Mouse (Mus musculus): ENCODE data around the gene Cntn4. TPM values are rescaled to one million over a fixed set of nuclear protein-coding genes. Genes with fewer than 3 reads are reported as not detected.

Gene Cntn4
- polyA plus RNA-seq, 1 experiment from 2014 or later = 0.99 TPM

GRCm38 (mm10) chr6:105742026-105742425 lies 64.6 kb downstream of the Cntn4 start:
- Histone ChIP-seq H3K27me3 (replicated peaks; ENCODE audit: control insufficient read depth, insufficient read depth, low read length) (no peaks in the 10 kb centered on the region), H3K9me3 (ENCODE audit: control insufficient read depth, low read length) (no peaks in the 10 kb centered on the region), H3K4me2 (no peak overlapping the region), H3K4me3 (ENCODE audit: low read depth, low read length) (no peak overlapping the region), H3K27ac (ENCODE audit: low read depth, low read length) (no peak overlapping the region), H3K4me1 (replicated peaks; ENCODE audit: control insufficient read depth, insufficient read depth, low read length) (no peaks in the 10 kb centered on the region), H3K36me3 (ENCODE audit: control insufficient read depth, insufficient read depth, low read length) (no peaks in the 10 kb centered on the region), H3K9ac (ENCODE audit: low read depth, low read length) (no peak overlapping the region)
- 30% methylated on average over 6 of the region's 6 CpGs for WGBS
- DNase-seq (ENCODE audit: low spot score) = no peak
- ATAC-seq (replicated peaks; ENCODE audit: low FRiP score) = no peak

- ATAC-seq (replicated peaks; ENCODE audit: low FRiP score) = no peak
- H3K4me2 ChIP-seq = no peak overlapping the region
- no peaks in the 10 kb centered on the region for H3K27me3 ChIP-seq (replicated peaks; ENCODE audit: control insufficient read depth, insufficient read depth, low read length)
- H3K9ac ChIP-seq (ENCODE audit: low read depth, low read length) = no peak overlapping the region
- WGBS = 77% methylated on average over 1 of the region's 1 CpGs
- no peak for DNase-seq (ENCODE audit: low spot score)
- H3K9me3 ChIP-seq (ENCODE audit: control insufficient read depth, low read length) = no peaks in the 10 kb centered on the region
- H3K36me3 ChIP-seq (ENCODE audit: control insufficient read depth, insufficient read depth, low read length) = no peaks in the 10 kb centered on the region
- no peak overlapping the region for H3K27ac ChIP-seq (ENCODE audit: low read depth, low read length)
- H3K4me1 ChIP-seq (replicated peaks; ENCODE audit: control insufficient read depth, insufficient read depth, low read length) = no peaks in the 10 kb centered on the region
- H3K4me3 ChIP-seq (ENCODE audit: low read depth, low read length) = no peak overlapping the region
Measured at GRCm38 (mm10) chr6:105780616-105781015, 103.2 kb downstream of the Cntn4 start.

GRCm38 (mm10) chr6:105788462-105788861 lies 111.0 kb downstream of the Cntn4 start:
- no peaks in the 10 kb centered on the region for H3K36me3 ChIP-seq (ENCODE audit: control insufficient read depth, insufficient read depth, low read length)
- WGBS = 93% methylated on average over 2 of the region's 2 CpGs
- DNase-seq (ENCODE audit: low spot score) (no peak), ATAC-seq (replicated peaks; ENCODE audit: low FRiP score) (no peak)
- H3K4me1 ChIP-seq (replicated peaks; ENCODE audit: control insufficient read depth, insufficient read depth, low read length) = no peaks in the 10 kb centered on the region
- H3K4me3 ChIP-seq (ENCODE audit: low read depth, low read length) = no peak overlapping the region
- no peak overlapping the region for H3K27ac ChIP-seq (ENCODE audit: low read depth, low read length)
- no peaks in the 10 kb centered on the region for H3K9me3 ChIP-seq (ENCODE audit: control insufficient read depth, low read length)
- no peaks in the 10 kb centered on the region for H3K27me3 ChIP-seq (replicated peaks; ENCODE audit: control insufficient read depth, insufficient read depth, low read length)
- no peak overlapping the region for H3K4me2 ChIP-seq
- H3K9ac ChIP-seq (ENCODE audit: low read depth, low read length) = no peak overlapping the region

- no peak for DNase-seq (ENCODE audit: low spot score)
- H3K9me3 ChIP-seq (ENCODE audit: control insufficient read depth, low read length) = no peaks in the 10 kb centered on the region
- H3K27me3 ChIP-seq (replicated peaks; ENCODE audit: control insufficient read depth, insufficient read depth, low read length) = no peaks in the 10 kb centered on the region
Measured at GRCm38 (mm10) chr6:105835099-105835498, 157.6 kb downstream of the Cntn4 start.

GRCm38 (mm10) chr6:105847296-105847695 lies 169.8 kb downstream of the Cntn4 start:
- no peak for ATAC-seq (replicated peaks; ENCODE audit: low FRiP score)
- Histone ChIP-seq H3K9ac (ENCODE audit: low read depth, low read length) (no peak overlapping the region), H3K9me3 (ENCODE audit: control insufficient read depth, low read length) (no peaks in the 10 kb centered on the region), H3K4me3 (ENCODE audit: low read depth, low read length) (no peak overlapping the region), H3K27ac (ENCODE audit: low read depth, low read length) (no peak overlapping the region), H3K27me3 (replicated peaks; ENCODE audit: control insufficient read depth, insufficient read depth, low read length) (no peaks in the 10 kb centered on the region), H3K4me2 (no peak overlapping the region), H3K4me1 (replicated peaks; ENCODE audit: control insufficient read depth, insufficient read depth, low read length) (no peaks in the 10 kb centered on the region), H3K36me3 (ENCODE audit: control insufficient read depth, insufficient read depth, low read length) (no peaks in the 10 kb centered on the region)
- WGBS = 65% methylated on average over 1 of the region's 1 CpGs
- no peak for DNase-seq (ENCODE audit: low spot score)

More at GRCm38 (mm10) chr6:105835099-105835498, 157.6 kb downstream of the Cntn4 start:
- Histone ChIP-seq H3K9ac (ENCODE audit: low read depth, low read length) (no peak overlapping the region), H3K4me2 (no peak overlapping the region), H3K4me1 (replicated peaks; ENCODE audit: control insufficient read depth, insufficient read depth, low read length) (no peaks in the 10 kb centered on the region), H3K4me3 (ENCODE audit: low read depth, low read length) (no peak overlapping the region), H3K36me3 (ENCODE audit: control insufficient read depth, insufficient read depth, low read length) (no peaks in the 10 kb centered on the region), H3K27ac (ENCODE audit: low read depth, low read length) (no peak overlapping the region)
- no peak for ATAC-seq (replicated peaks; ENCODE audit: low FRiP score)

- H3K27me3 ChIP-seq (replicated peaks; ENCODE audit: control insufficient read depth, insufficient read depth, low read length) = no peaks in the 10 kb centered on the region
- DNase-seq (ENCODE audit: low spot score) (no peak), ATAC-seq (replicated peaks; ENCODE audit: low FRiP score) (no peak)
- H3K4me3 ChIP-seq (ENCODE audit: low read depth, low read length) = no peak overlapping the region
- H3K27ac ChIP-seq (ENCODE audit: low read depth, low read length) = no peak overlapping the region
- no peaks in the 10 kb centered on the region for H3K36me3 ChIP-seq (ENCODE audit: control insufficient read depth, insufficient read depth, low read length)
- no peaks in the 10 kb centered on the region for H3K9me3 ChIP-seq (ENCODE audit: control insufficient read depth, low read length)
- H3K9ac ChIP-seq (ENCODE audit: low read depth, low read length) = no peak overlapping the region
- 76% methylated on average over 4 of the region's 4 CpGs for WGBS
- no peaks in the 10 kb centered on the region for H3K4me1 ChIP-seq (replicated peaks; ENCODE audit: control insufficient read depth, insufficient read depth, low read length)
- H3K4me2 ChIP-seq = no peak overlapping the region
Measured at GRCm38 (mm10) chr6:105892838-105893237, 215.4 kb downstream of the Cntn4 start.

GRCm38 (mm10) chr6:105938485-105938884 lies 261.0 kb downstream of the Cntn4 start:
- Histone ChIP-seq H3K27ac (ENCODE audit: low read depth, low read length) (no peak overlapping the region), H3K4me1 (replicated peaks; ENCODE audit: control insufficient read depth, insufficient read depth, low read length) (no peaks in the 10 kb centered on the region), H3K4me3 (ENCODE audit: low read depth, low read length) (no peak overlapping the region), H3K9me3 (ENCODE audit: control insufficient read depth, low read length) (no peaks in the 10 kb centered on the region), H3K36me3 (ENCODE audit: control insufficient read depth, insufficient read depth, low read length) (no peaks in the 10 kb centered on the region), H3K4me2 (no peak overlapping the region), H3K27me3 (replicated peaks; ENCODE audit: control insufficient read depth, insufficient read depth, low read length) (no peaks in the 10 kb centered on the region), H3K9ac (ENCODE audit: low read depth, low read length) (no peak overlapping the region)
- 69% methylated on average over 1 of the region's 1 CpGs for WGBS
- ATAC-seq (replicated peaks; ENCODE audit: low FRiP score) (no peak), DNase-seq (ENCODE audit: low spot score) (no peak)

- H3K9ac ChIP-seq (ENCODE audit: low read depth, low read length) = no peak overlapping the region
- H3K27ac ChIP-seq (ENCODE audit: low read depth, low read length) = no peak overlapping the region
- H3K4me2 ChIP-seq = no peak overlapping the region
- H3K9me3 ChIP-seq (ENCODE audit: control insufficient read depth, low read length) = no peaks in the 10 kb centered on the region
- no peaks in the 10 kb centered on the region for H3K27me3 ChIP-seq (replicated peaks; ENCODE audit: control insufficient read depth, insufficient read depth, low read length)
- ATAC-seq (replicated peaks; ENCODE audit: low FRiP score) = no peak
- H3K36me3 ChIP-seq (ENCODE audit: control insufficient read depth, insufficient read depth, low read length) = no peaks in the 10 kb centered on the region
- 72% methylated on average over 2 of the region's 2 CpGs for WGBS
- no peak overlapping the region for H3K4me3 ChIP-seq (ENCODE audit: low read depth, low read length)
- no peaks in the 10 kb centered on the region for H3K4me1 ChIP-seq (replicated peaks; ENCODE audit: control insufficient read depth, insufficient read depth, low read length)
- DNase-seq (ENCODE audit: low spot score) = no peak
Measured at GRCm38 (mm10) chr6:105939303-105939702, 261.8 kb downstream of the Cntn4 start.

GRCm38 (mm10) chr6:105940591-105940990 lies 263.1 kb downstream of the Cntn4 start:
- no peak overlapping the region for H3K27ac ChIP-seq (ENCODE audit: low read depth, low read length)
- H3K27me3 ChIP-seq (replicated peaks; ENCODE audit: control insufficient read depth, insufficient read depth, low read length) = no peaks in the 10 kb centered on the region
- H3K4me3 ChIP-seq (ENCODE audit: low read depth, low read length) = no peak overlapping the region
- DNase-seq (ENCODE audit: low spot score) = no peak
- no peaks in the 10 kb centered on the region for H3K36me3 ChIP-seq (ENCODE audit: control insufficient read depth, insufficient read depth, low read length)
- H3K9me3 ChIP-seq (ENCODE audit: control insufficient read depth, low read length) = no peaks in the 10 kb centered on the region
- H3K4me2 ChIP-seq = no peak overlapping the region
- H3K9ac ChIP-seq (ENCODE audit: low read depth, low read length) = no peak overlapping the region
- H3K4me1 ChIP-seq (replicated peaks; ENCODE audit: control insufficient read depth, insufficient read depth, low read length) = no peaks in the 10 kb centered on the region
- ATAC-seq (replicated peaks; ENCODE audit: low FRiP score) = no peak

Data from liver, embryonic 11.5 days (tissue).